Mouse (Mus musculus) left cerebral cortex, postnatal 25 days (tissue): ENCODE results near the gene Ehmt2. TPM values are rescaled to one million over a fixed set of nuclear protein-coding genes. Genes with fewer than 3 reads are reported as not detected.

ENCODE experiments used
- DNase-seq, 2 experiments: peaks; one replicate each; pipeline ENCODE4 v3.0.0; 2022; ENCODE audit warnings: low spot score in 2 of 2, mixed read lengths in 1 of 2
- intact Hi-C: fragments of 180-260 bp; cut with DNase I; formaldehyde crosslinking; loops from one replicate; pipeline ENCODE4 v1.15.1; 2025
- total RNA-seq, 2 experiments: library from RNA; stranded (reverse); gene quantifications; 2 replicates each; pipeline ENCODE4 v1.2.3; 2021

The Ehmt2 gene
- total RNA-seq, 2 experiments from 2014 or later: 166 to 167 TPM

DNA sequence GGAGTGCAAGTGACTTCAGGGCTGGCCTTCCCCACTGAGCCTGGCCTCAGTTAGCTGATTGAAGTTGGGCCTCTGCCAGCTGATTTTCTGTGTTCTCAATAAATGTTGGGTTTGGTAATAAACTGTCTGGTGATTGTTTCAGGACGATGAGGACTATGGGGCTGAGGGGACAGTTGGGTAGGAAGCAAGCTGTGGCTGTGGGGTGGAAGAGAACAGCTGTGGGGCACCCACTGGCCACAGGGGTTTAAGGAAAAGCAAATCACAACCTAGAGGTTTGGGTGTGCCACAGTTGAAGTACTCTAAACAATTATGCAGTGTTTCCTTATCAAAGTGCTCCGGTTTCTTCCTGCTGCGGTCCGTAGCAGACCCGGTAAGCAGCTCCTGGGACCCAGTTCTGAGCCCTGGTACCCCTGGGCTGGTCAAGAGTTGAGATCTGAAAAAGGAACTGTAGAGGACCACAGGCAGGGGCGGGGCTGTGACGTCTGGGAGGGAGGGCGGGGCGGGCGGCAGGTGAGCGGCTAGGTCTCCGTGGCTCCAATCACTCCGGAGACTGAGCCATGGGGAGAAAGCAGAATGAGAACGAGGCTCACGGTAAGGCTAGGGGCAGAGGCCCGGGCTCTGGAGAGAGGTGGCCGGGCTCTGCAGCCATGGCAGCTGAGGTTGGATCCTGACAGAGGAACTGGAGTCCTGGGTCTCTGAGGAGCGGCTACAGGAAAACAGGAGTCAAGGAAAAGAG lies 15.8 kb downstream of the Ehmt2 start, which contains the start of gene Slc44a4:
TSS of gene Slc44a4 (plus strand) at position 537 of the 736 bp plus-strand sequence.
- intact Hi-C loops: loop anchor here (2.0 kb wide), 1 partner anchor 57 kb away; no protein-coding TSS in a partner anchor
- no peak for DNase-seq

- intact Hi-C loops: no loop called here
- DNase-seq: no peak
Observed at GRCm38 (mm10) chr17:34915410-34915831, 17.2 kb downstream of the Ehmt2 start.

DNA sequence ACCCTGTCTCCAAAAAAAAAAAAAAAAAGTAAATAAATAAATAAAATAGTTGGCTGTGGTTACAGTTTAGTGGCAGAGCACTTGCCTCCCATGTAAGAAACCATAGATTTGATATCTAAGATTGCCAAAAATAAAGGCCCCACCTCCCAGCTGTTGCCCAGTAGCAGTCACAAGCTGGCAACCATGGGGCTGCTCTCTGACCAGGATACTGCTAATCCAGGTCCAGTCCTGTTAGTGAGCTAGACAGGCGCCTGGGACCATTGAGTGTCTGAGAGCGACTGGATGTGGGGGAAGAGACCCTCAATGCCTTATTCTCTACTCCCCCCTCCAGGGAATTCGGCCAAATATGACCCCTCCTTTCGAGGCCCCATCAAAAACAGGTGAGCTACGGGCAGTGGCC lies 18.0 kb downstream of the Ehmt2 start:
- no peak for DNase-seq
- intact Hi-C loops: no loop called here

DNA sequence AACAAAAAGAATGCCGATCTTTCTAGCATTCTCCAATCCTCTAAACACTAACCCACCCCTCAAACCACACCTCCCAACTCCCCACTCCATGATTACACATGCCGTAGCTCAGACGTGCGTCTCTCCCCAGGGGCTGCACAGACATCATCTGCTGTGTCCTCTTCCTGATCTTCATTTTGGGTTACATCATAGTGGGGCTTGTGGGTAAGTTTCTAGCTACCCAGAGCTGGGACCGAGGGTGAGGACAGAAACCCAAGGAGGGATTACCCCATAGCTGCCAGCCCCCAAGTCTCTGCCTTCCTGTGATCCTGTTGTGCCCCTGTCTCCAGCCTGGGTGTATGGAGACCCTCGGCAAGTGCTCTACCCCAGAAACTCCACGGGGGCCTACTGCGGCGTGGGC lies 18.9 kb downstream of the Ehmt2 start:
- intact Hi-C loops: no loop called here

GRCm38 (mm10) chr17:34922939-34923338 lies 24.7 kb downstream of the Ehmt2 start:
- no peak for DNase-seq
- intact Hi-C loops: no loop called here

More for the DNA sequence above, 18.9 kb downstream of the Ehmt2 start:
- no peak for DNase-seq

DNA sequence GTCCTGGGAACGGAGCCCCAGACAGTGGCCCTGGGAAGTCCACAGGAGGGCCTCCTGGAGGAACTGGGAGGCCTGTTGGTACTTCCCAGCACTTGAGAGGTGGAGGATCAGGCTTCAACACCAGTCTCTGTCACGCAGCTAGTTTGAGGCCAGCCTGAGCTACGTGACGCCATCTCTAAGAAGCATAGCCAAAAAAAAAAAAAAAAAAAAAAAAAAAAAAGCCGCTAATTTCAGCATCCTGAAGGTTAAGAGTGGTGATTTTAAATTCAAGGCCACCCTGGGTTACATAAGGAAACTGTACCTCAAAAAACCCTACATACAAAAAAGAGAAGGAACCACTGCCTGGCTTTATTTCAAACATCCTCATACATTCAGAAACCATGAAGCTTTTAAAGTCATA lies 26.0 kb downstream of the Ehmt2 start:
- DNase-seq: no peak
- intact Hi-C loops: no loop called here

GRCm38 (mm10) chr17:34927306-34928019 lies 29.2 kb downstream of the Ehmt2 start:
- DNase-seq: peak; percentile 30 to 63
- intact Hi-C loops: no loop called here

DNA sequence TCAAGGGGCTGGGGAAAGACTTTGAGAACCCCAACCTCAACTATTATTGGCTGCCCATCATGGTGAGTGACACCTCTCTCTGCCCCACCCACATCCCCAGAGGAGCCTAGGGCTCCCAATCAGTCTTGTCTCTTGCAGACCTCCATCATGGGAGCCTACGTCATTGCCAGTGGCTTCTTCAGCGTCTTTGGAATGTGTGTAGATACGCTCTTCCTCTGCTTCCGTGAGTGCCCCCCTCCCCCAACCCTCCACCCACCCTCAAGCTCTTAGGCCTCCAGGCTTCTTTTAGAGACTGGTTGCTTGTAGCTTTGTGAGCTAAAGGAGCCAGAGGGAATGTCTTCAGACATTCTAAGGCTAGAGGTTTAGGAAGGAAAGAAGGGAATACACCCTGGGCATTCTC lies 30.6 kb downstream of the Ehmt2 start:
- intact Hi-C loops: no loop called here
- no peak for DNase-seq

DNA sequence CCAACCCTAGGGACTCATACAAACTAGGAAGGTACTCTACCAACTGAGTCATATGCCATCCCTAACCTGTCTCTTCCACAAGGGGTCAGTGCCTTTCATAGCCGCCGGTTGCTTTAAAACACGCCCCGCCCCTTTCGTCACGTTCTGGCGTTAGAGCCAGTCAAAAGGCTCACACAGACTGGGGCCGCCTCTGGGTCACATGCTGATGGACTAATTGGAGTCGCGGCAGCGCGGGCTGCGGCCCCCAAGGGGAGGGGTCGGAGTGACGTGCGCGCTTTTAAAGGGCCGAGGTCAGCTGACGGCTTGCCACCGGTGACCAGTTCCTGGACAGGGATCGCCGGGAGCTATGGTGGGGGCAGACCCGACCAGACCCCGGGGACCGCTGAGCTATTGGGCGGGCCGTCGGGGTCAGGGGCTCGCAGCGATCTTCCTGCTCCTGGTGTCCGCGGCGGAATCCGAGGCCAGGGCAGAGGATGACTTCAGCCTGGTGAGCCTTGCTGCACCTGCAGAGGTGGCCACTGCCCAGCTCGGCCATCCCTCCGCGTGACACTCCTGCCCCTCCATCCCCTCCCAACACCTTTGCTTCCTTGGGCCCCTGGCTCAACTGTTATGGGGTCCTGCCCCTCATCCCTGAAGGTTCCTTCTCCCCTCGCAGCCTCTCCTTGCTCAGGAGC lies 32.9 kb downstream of the Ehmt2 start, which contains the start of gene Neu1:
TSS of gene Neu1 (plus strand) at position 193 of the 674 bp plus-strand sequence.
- intact Hi-C loops: loop anchor here (1.0 kb wide), 1 partner anchor 21 kb away; no protein-coding TSS in a partner anchor
- peak; percentile 98 to 99 for DNase-seq

DNA sequence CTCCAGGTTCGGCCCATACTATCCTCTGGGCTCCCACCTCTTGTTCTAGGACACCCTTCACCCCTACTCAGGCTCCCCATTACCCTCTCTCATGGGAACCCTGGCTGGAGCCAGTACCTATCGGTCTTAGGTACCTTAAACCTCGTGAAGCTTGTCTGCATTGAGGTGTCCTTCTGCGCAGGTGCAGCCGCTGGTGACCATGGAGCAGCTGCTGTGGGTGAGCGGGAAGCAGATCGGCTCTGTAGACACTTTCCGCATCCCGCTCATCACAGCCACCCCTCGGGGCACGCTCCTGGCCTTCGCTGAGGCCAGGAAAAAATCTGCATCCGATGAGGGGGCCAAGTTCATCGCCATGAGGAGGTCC lies 33.4 kb downstream of the Ehmt2 start:
- intact Hi-C loops: loop anchor here (1.0 kb wide), 1 partner anchor 21 kb away; no protein-coding TSS in a partner anchor
- peak; percentile 42 to 67 for DNase-seq

GRCm38 (mm10) chr17:34932287-34932686 lies 34.0 kb downstream of the Ehmt2 start:
- no peak for DNase-seq
- intact Hi-C loops: no loop called here

- DNase-seq: peak in 1 of 2 experiments; percentile 18
- intact Hi-C loops: no loop called here
Observed at GRCm38 (mm10) chr17:34934031-34934430, 35.8 kb downstream of the Ehmt2 start.

DNA sequence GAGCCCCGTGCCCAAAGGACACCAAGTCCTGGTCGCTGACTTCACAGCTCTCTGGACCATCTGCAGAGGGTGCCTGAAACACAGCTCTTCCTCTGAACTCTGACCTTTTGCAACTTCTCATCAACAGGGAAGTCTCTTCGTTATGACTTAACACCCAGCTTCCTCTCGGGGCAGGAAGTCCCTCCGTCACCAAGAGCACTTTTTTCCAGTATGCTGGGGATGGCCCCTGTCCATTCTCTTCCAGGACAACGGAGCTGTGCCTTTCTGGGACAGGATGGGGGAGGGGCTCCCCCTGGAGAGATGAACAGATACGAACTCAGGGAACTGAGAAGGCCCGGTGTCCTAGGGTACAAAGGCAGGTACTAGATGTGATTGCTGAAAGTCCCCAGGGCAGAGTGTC lies 36.6 kb downstream of the Ehmt2 start:
- intact Hi-C loops: no loop called here
- DNase-seq: no peak

- DNase-seq: no peak
- intact Hi-C loops: no loop called here
Observed at GRCm38 (mm10) chr17:34937960-34938505, 39.8 kb downstream of the Ehmt2 start.

- DNase-seq: no peak
- intact Hi-C loops: no loop called here
Observed at GRCm38 (mm10) chr17:34941344-34942041, 43.2 kb downstream of the Ehmt2 start.

DNA sequence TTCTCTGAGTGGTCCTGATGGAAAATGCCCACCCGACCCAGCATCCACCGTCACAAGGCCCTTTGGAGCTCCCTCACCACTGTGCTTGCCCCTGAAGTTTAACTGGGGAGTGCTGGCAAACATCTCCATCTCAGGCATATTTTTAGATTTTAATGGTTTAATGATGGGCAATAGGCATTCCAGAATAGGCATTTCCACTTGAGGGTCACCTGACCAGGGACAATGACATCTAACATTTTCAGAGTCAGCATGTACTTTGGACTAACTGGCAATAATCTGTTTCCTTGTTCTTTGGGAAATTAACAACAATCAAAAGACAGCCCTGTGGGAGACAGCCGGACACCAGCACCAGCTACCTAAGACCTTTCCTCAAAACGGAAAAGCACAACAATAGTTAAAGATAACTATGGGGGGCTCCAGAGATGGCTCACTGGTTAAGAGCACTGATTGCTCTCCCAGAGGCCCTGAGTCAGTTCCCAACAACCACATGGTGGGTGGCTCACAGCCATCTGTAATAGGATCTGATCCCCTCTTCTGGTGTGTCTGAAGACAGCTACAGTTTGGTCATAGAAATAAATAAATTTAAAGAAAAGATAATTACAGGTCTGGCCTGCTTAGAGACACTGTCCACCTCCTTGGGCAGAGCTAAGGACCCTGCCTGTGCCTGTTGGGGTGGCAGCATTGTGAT lies 45.0 kb downstream of the Ehmt2 start:
- intact Hi-C loops: no loop called here
- DNase-seq: no peak

DNA sequence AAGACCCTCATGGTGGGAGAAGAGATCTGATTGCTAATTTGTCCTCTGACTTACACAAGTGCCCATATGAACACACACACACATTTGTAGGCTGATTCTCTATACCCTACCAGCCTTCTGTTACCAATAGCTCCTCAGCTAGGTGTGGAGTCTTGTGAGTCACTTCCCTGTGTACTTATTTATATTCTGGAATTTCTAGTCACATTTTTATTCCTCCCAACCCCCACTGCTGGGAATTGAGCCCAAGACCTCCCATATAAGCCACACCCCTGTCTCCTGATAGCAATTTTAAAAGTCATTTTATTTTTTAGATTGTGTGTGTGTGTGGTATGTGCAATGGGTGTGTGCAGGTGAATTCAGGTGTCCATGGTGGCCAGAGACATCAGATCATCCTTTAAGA lies 46.1 kb downstream of the Ehmt2 start:
- intact Hi-C loops: no loop called here

GRCm38 (mm10) chr17:34946486-34947140 lies 48.3 kb downstream of the Ehmt2 start:
- no peak for DNase-seq
- intact Hi-C loops: loop anchor here (1.0 kb wide), 1 partner anchor 91 kb away; no protein-coding TSS in a partner anchor

More for the DNA sequence above, 46.1 kb downstream of the Ehmt2 start:
- no peak for DNase-seq
